Mouse (Mus musculus) limb, embryonic 11.5 days (tissue): ENCODE results near the gene Mthfd1l. TPM values are rescaled to one million over a fixed set of nuclear protein-coding genes. Genes with fewer than 3 reads are reported as not detected.

Experiments used
- ATAC-seq: fragments of 200-750 bp; cut with Nextera tagmentation; 2 replicates; pipeline ENCODE4 v1.8.0; 2017; ENCODE audit warnings: low read depth; ENCODE audit not compliant: insufficient number of reproducible peaks, low FRiP score, low TSS enrichment
- DNase-seq: peaks from one replicate; pipeline ENCODE4 v3.0.0-alpha.2; 2015; ENCODE audit warnings: low spot score
- H3K27ac ChIP-seq: fragments of 300-500 bp; sonication (generic); replicated peaks from 2 replicates; pipeline ENCODE4 v1.5.1; 2014; ENCODE audit warnings: low read depth, mild to moderate bottlenecking, low read length
- H3K27me3 ChIP-seq: fragments of 300-500 bp; sonication (generic); 2 replicates; pipeline ENCODE4 v1.6.1; 2014; ENCODE audit warnings: mild to moderate bottlenecking, low read length, mixed read lengths; ENCODE audit not compliant: control insufficient read depth, insufficient read depth
- H3K36me3 ChIP-seq: fragments of 300-500 bp; sonication (generic); 2 replicates; pipeline ENCODE4 v1.6.1; 2014; ENCODE audit warnings: mild to moderate bottlenecking, low read length, moderate library complexity, mixed read lengths; ENCODE audit not compliant: control insufficient read depth, insufficient read depth
- H3K4me1 ChIP-seq: fragments of 300-500 bp; sonication (generic); 2 replicates; pipeline ENCODE4 v1.6.1; 2014; ENCODE audit warnings: low read length, mixed read lengths; ENCODE audit not compliant: control insufficient read depth, insufficient read depth
- H3K4me2 ChIP-seq: fragments of 300-500 bp; sonication (generic); 2 replicates; pipeline ENCODE4 v1.6.1; 2014; ENCODE audit warnings: low read depth, mild to moderate bottlenecking, moderate library complexity; ENCODE audit not compliant: severe bottlenecking
- H3K4me3 ChIP-seq: fragments of 300-500 bp; sonication (generic); 2 replicates; pipeline ENCODE4 v1.5.1; 2014; ENCODE audit warnings: low read depth, low read length
- H3K9ac ChIP-seq: fragments of 300-500 bp; sonication (generic); 2 replicates; pipeline ENCODE4 v1.6.1; 2014; ENCODE audit warnings: mild to moderate bottlenecking, low read length
- H3K9me3 ChIP-seq: fragments of 300-500 bp; sonication (generic); 2 replicates; pipeline ENCODE4 v1.6.1; 2016; ENCODE audit warnings: low read length; ENCODE audit not compliant: control insufficient read depth
- WGBS: fragments of 180-500 bp; shearing (Covaris S2); extraction: QIAGEN DNeasy Blood & Tissue Kit; methylation state at CpG from one replicate; pipeline ENCODE4 v1.1.7; 2014; 5-methylcytosine and 5-hydroxymethylcytosine counted together
- polyA plus RNA-seq: library from polyadenylated mRNA; unstranded; fragments of >200 nt; fragmentation: Nextera tagmentation; extraction: Ambion mirVana; gene quantifications from 2 replicates; pipeline ENCODE4 v1.2.1, GENCODE M21; 2014

The Mthfd1l gene
- polyA plus RNA-seq, 1 experiment from 2014 or later: 16.0 TPM

DNA sequence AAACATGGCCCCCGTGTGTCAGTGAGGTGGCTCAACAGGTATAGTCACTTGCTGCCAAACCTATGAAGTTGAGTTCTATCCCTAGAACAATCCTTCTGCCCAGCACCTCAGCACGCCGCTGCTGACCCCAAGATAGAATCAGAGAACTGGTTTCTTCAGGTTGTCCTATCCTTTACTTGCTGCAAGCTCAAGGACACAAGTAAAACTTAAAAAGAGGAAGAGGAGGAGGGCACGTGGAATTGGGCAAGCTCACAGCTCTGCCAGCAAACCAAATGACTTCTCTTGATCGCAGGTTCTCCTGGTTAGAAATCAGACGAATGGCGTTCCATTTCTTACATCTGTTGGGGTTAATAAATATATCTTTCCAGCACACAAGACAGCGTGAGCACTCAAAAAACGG lies 681 bp upstream of the Mthfd1l start:
- 88% methylated on average over 9 of the region's 9 CpGs for WGBS
- Histone ChIP-seq H3K27ac (no peak overlapping the region), H3K4me1 (0 out of 2 replicates have a peak, but pooled peaks cover 2% of the 10 kb centered on the region), H3K9ac (no peak overlapping the region), H3K36me3 (no peaks in the 10 kb centered on the region), H3K27me3 (no peaks in the 10 kb centered on the region), H3K4me3 (no peak overlapping the region), H3K4me2 (no peak overlapping the region), H3K9me3 (no peaks in the 10 kb centered on the region)
- ATAC-seq (no peak), DNase-seq (no peak)

DNA sequence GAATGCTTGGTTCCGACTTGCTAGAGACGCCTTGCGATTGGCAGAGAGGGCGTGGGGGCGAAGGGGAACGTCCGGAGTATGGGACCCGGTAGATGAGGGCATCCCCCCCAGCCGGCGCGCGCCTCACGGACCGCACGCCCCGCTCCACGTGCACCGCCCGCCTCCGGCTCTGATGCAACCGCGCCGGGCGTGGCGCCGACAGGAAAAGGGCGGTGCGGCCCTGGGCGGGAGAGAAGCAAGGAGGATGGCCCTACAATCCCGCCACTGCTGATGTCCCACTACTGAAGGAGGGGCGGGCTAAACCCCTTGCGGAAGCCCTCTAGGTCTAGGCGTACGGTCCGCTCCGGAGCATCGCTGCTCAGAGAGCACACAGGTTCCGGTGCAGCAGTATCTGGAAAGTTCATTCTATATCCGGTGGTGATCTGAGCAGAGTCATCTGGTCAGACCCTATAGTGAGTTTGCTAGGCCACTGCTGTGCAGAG lies 712 bp downstream of the Mthfd1l start:
- WGBS: under 1% methylated on average over 39 of the region's 39 CpGs
- H3K9ac ChIP-seq: peak overlapping the region; percentile 76

DNA sequence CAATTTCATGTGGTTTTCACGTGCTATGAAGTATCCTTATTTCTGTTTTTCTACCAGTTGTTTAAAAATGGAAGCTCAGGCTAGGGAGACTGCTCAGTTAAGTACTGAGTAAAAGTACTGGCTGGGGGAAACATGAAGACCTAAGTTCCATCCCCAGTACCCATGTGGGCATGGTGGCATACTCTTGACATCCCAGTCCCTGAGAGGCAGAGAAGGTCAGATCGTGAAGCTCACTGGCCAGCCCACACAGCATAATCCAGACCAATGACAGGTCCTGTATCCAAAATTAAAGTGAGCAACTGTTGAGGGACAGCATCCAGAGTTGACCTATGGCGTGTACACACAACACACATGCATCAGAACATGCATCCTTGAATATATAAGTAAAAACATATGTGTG lies 1.5 kb downstream of the Mthfd1l start:
- DNase-seq: no peak
- 74% methylated on average over 3 of the region's 3 CpGs for WGBS
- H3K9ac ChIP-seq: no peak overlapping the region
- H3K9me3 ChIP-seq: no peaks in the 10 kb centered on the region
- peaks cover 4% of the 10 kb centered on the region; the same call in 1 of the 2 replicates for H3K36me3 ChIP-seq
- peak overlapping the region; percentile 86; the same call in 1 of the 2 replicates for H3K4me2 ChIP-seq
- H3K4me3 ChIP-seq: no peak overlapping the region; the same call in 1 of the 2 replicates
- no peak overlapping the region for H3K27ac ChIP-seq
- no peaks in the 10 kb centered on the region for H3K27me3 ChIP-seq
- ATAC-seq: no peak
- H3K4me1 ChIP-seq: 0 out of 2 replicates have a peak, but pooled peaks cover 2% of the 10 kb centered on the region

More for the DNA sequence above, 712 bp downstream of the Mthfd1l start:
- H3K4me1 ChIP-seq: 0 out of 2 replicates have a peak, but pooled peaks cover 2% of the 10 kb centered on the region
- no peaks in the 10 kb centered on the region for H3K9me3 ChIP-seq
- no peaks in the 10 kb centered on the region for H3K36me3 ChIP-seq
- H3K4me2 ChIP-seq: peak overlapping the region; percentile 86
- peak overlapping the region; percentile 62 for H3K4me3 ChIP-seq
- peak; percentile 87 for DNase-seq
- peak; percentile 86 for ATAC-seq
- H3K27ac ChIP-seq: peak overlapping the region; percentile 78
- no peaks in the 10 kb centered on the region for H3K27me3 ChIP-seq

DNA sequence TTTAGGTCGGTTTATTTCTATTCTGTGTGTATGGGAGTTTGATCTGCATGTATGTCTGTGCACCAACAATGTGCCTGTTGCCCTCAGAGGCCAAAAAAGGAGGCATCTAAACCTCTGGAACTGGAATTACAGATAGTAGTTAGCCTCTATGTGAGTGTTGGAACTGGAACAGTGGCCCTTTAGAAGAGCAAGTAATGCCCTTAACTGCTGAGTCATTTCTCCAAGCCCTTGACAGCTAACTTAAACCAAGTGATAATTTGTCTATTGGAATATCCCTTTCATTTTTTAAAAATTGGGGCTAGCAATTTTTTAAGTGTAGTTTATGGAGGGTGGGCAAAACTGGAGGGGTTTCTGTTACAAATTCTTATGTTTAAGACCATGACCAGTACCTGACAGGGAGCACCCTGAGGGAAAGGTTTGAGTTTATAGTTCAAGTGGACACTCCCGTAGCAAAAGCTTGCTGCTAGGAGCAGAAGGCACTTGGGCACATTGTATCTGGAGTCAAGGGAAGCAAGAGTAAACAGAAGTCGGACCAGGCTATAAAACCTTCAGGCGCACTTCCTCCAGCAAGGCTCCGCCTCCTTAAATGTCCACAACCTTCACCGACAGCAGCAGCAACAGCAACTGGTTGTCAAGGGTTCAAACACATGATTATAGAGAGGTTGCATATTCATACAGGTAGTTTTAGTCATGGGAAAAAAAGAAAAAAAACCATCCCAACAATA lies 3.1 kb downstream of the Mthfd1l start:
- H3K9me3 ChIP-seq: no peaks in the 10 kb centered on the region
- peaks cover 8% of the 10 kb centered on the region; the same call in 1 of the 2 replicates for H3K36me3 ChIP-seq
- 0 out of 2 replicates have a peak, but pooled peaks cover 2% of the 10 kb centered on the region for H3K4me1 ChIP-seq
- no peak overlapping the region for H3K9ac ChIP-seq
- H3K27ac ChIP-seq: no peak overlapping the region
- H3K4me2 ChIP-seq: no peak overlapping the region
- DNase-seq (no peak), ATAC-seq (no peak)
- H3K4me3 ChIP-seq: no peak overlapping the region
- H3K27me3 ChIP-seq: no peaks in the 10 kb centered on the region
- 46% methylated on average over 6 of the region's 6 CpGs for WGBS

DNA sequence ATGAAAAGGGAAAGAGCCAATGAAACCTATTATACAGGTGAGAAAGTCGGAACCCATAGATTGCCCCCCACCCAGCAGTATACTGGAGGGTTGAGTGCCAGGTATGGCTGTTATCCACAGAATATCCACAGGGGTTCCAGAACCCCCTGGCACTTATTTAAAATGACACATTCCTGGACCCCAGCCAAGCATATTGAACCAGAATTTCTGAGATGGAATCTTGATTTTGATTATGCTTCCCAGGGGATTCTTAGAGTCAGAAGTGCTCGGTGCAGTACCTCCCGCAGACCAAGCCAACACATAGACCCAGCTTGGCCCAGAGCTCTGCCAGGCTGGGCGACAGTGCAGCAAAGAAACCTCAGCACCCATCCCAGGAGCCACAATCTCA lies 3.7 kb downstream of the Mthfd1l start:
- Histone ChIP-seq H3K9ac (no peak overlapping the region), H3K36me3 (peaks cover 8% of the 10 kb centered on the region; the same call in 1 of the 2 replicates), H3K27ac (no peak overlapping the region), H3K4me1 (0 out of 2 replicates have a peak, but pooled peaks cover 2% of the 10 kb centered on the region), H3K4me3 (no peak overlapping the region), H3K4me2 (no peak overlapping the region), H3K9me3 (no peaks in the 10 kb centered on the region), H3K27me3 (no peaks in the 10 kb centered on the region)
- DNase-seq: no peak
- WGBS: 91% methylated on average over 4 of the region's 4 CpGs
- no peak for ATAC-seq

DNA sequence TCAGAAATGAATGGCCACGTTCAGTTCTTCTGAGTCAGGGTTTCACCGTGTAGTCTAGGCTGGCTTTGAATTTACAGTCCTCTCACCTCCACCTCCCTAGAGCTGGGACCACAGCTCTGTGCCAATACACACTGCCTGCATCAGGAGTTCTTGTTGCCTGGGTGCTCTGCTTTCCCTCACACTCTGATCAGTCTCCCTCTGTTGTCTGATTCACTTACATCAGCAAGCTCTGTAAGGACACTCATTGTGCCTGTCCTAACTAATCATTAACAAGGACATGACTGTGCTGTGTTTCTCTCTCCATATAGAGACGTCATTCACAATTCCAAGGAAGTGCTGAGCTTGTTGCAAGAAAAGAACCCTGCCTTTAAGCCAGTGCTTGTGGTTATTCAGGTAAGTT lies 5.4 kb downstream of the Mthfd1l start:
- 0 out of 2 replicates have a peak, but pooled peaks cover 2% of the 10 kb centered on the region for H3K4me1 ChIP-seq
- H3K9me3 ChIP-seq: no peaks in the 10 kb centered on the region
- H3K4me2 ChIP-seq: no peak overlapping the region
- no peak overlapping the region for H3K9ac ChIP-seq
- H3K4me3 ChIP-seq: no peak overlapping the region
- no peaks in the 10 kb centered on the region for H3K27me3 ChIP-seq
- no peak for ATAC-seq
- H3K27ac ChIP-seq: no peak overlapping the region
- H3K36me3 ChIP-seq: peaks cover 8% of the 10 kb centered on the region; the same call in 1 of the 2 replicates
- WGBS: 90% methylated on average over 3 of the region's 3 CpGs
- no peak for DNase-seq

DNA sequence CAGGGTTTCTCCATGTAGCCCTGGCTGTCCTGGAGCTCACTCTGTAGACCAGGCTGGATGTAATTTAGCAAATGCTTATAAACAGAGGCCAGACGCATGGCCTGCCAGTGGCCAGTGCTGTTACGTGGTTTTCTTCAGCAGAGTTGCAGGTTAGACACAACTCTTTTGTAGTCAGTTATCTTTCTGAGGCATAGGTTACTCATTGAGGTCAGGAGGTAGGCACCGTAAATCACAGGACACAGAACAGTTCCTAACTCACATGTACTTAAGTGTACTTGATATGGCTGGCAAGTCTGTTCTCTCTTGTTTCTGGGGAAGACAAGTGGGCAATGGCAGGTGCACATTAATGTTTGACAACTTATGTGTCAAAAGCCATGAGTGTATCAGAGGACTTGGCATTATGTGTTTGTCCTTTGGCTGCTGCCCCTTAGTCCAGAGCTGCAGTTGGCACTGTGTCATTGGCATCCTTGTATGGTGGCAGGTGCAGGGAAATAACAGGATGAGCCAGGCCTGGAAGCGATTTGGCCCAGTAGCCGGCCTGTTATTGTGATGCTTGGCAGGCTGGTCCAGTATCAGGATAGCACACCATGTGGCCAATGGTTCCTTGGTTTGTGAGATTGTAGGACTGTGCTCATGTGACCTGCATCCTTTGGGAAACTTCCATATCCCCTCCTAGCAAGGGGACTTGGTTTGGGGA lies 6.0 kb downstream of the Mthfd1l start:
- Histone ChIP-seq H3K4me3 (no peak overlapping the region), H3K9me3 (no peaks in the 10 kb centered on the region), H3K9ac (no peak overlapping the region), H3K4me2 (no peak overlapping the region), H3K36me3 (peaks cover 8% of the 10 kb centered on the region; the same call in 1 of the 2 replicates), H3K27ac (no peak overlapping the region), H3K4me1 (0 out of 2 replicates have a peak, but pooled peaks cover 2% of the 10 kb centered on the region), H3K27me3 (no peaks in the 10 kb centered on the region)
- ATAC-seq: no peak
- DNase-seq: no peak
- 90% methylated on average over 5 of the region's 5 CpGs for WGBS

DNA sequence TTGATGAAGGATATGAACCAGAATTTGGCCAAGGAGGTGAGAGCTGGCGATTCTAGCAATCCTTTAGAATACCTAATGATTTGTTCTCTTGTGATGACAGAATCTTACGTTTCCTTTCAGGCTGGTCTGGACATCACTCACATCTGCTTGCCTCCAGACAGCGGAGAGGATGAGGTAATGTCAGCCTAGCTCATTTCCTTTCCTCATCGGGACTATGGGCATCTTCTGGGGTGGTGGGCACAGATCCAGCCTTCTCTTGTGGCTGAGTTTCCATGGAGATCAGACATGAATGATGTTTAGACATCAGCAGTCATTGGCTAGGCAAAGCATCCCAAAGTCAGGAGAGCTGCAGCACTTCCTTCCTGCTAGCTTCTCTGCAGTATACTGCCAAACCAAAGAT lies 7.3 kb downstream of the Mthfd1l start:
- 94% methylated on average over 4 of the region's 4 CpGs for WGBS

More for the DNA sequence above, 7.3 kb downstream of the Mthfd1l start:
- no peaks in the 10 kb centered on the region for H3K27me3 ChIP-seq
- H3K4me3 ChIP-seq: no peak overlapping the region
- ATAC-seq (no peak), DNase-seq (no peak)
- no peak overlapping the region for H3K4me2 ChIP-seq
- peaks cover 8% of the 10 kb centered on the region; the same call in 1 of the 2 replicates for H3K36me3 ChIP-seq
- H3K4me1 ChIP-seq: 0 out of 2 replicates have a peak, but pooled peaks cover 2% of the 10 kb centered on the region
- H3K9me3 ChIP-seq: no peaks in the 10 kb centered on the region
- H3K27ac ChIP-seq: no peak overlapping the region
- no peak overlapping the region for H3K9ac ChIP-seq
